Mouse (Mus musculus) CH12.LX (cell line): ENCODE data around the gene Slc35c2. TPM values are rescaled to one million over a fixed set of nuclear protein-coding genes. Genes with fewer than 3 reads are reported as not detected.

Source experiments
- DNase-seq: peaks from one replicate; pipeline ENCODE4 v3.0.0-alpha.2; 2013; ENCODE audit errors: extremely low read depth
- H3K27ac ChIP-seq: 2 replicates; pipeline ENCODE4 v1.5.1; 2012; ENCODE audit warnings: low read depth, mild to moderate bottlenecking, control low read depth, moderate library complexity; ENCODE audit not compliant: insufficient read depth
- H3K27me3 ChIP-seq: replicated peaks from 2 replicates; pipeline ENCODE3; 2012; ENCODE audit warnings: inconsistent platforms
- H3K36me3 ChIP-seq, 2 experiments: replicated peaks in 1 of 2; 2 replicates each; pipeline versions ENCODE3 to v1.6.1; 2012; ENCODE audit warnings: inconsistent platforms in 1 of 2, low read length in 1 of 2, mild to moderate bottlenecking in 1 of 2, mixed read lengths in 1 of 2, moderate library complexity in 1 of 2; ENCODE audit not compliant: control insufficient read depth in 1 of 2, insufficient read depth in 1 of 2
- H3K4me1 ChIP-seq, 2 experiments: 2 replicates each; pipeline ENCODE4 v1.6.1; 2012; ENCODE audit warnings: inconsistent platforms in 1 of 2, moderate library complexity in 1 of 2; ENCODE audit not compliant: insufficient read depth in 2 of 2, control insufficient read depth in 1 of 2
- H3K4me2 ChIP-seq: 2 replicates; pipeline ENCODE4 v1.6.1; 2012; ENCODE audit warnings: low read depth, mild to moderate bottlenecking, control low read depth; ENCODE audit not compliant: poor library complexity, insufficient read depth, severe bottlenecking
- H3K4me3 ChIP-seq, 3 experiments: fragments of 150-350 bp in 1 of 3; sonication (generic) in 1 of 3; replicated peaks in 1 of 3; 2 replicates each; pipeline versions ENCODE3 to v1.5.1; 2011 to 2012; ENCODE audit warnings: low read depth in 2 of 3, low read length in 2 of 3, mild to moderate bottlenecking in 2 of 3, moderate library complexity in 2 of 3, control low read depth in 1 of 3, improper control_type of control experiment in 1 of 3, inconsistent platforms in 1 of 3, mixed read lengths in 1 of 3; ENCODE audit not compliant: poor library complexity in 1 of 3
- H3K79me2 ChIP-seq: replicated peaks from 2 replicates; pipeline ENCODE4 v1.6.1; 2012; ENCODE audit warnings: mild to moderate bottlenecking, moderate library complexity; ENCODE audit not compliant: control insufficient read depth, poor library complexity, insufficient read depth, severe bottlenecking; ENCODE audit errors: extremely low read depth
- H3K9ac ChIP-seq: 2 replicates; pipeline ENCODE4 v1.6.1; 2012; ENCODE audit warnings: low read depth, mild to moderate bottlenecking, control low read depth, moderate library complexity; ENCODE audit not compliant: insufficient read depth
- H3K9me3 ChIP-seq: replicated peaks from 2 replicates; pipeline ENCODE3; 2012; ENCODE audit warnings: low read length, inconsistent platforms, mixed read lengths
- BHLHE40 ChIP-seq: IDR thresholded peaks from 2 replicates; pipeline ENCODE4 v1.6.1; 2011; ENCODE audit warnings: mild to moderate bottlenecking, low read depth, low read length, improper control_type of control experiment
- CHD1 ChIP-seq: IDR thresholded peaks from 2 replicates; pipeline ENCODE4 v1.6.1; 2012; ENCODE audit warnings: low read depth, low read length, improper control_type of control experiment, inconsistent platforms
- E2F4 ChIP-seq: IDR thresholded peaks from 2 replicates; pipeline ENCODE4 v1.6.1; 2011; ENCODE audit warnings: low read depth, low read length, improper control_type of control experiment; ENCODE audit not compliant: insufficient replicate concordance
- EP300 ChIP-seq: IDR thresholded peaks from 2 replicates; pipeline ENCODE4 v1.6.1; 2011; ENCODE audit warnings: low read length, improper control_type of control experiment
- GABPA ChIP-seq: IDR thresholded peaks from 2 replicates; pipeline ENCODE4 v1.6.1; 2012; ENCODE audit warnings: low read depth, low read length, improper control_type of control experiment, inconsistent platforms; ENCODE audit not compliant: insufficient replicate concordance
- HCFC1 ChIP-seq: IDR thresholded peaks from 2 replicates; pipeline ENCODE4 v1.6.1; 2012; ENCODE audit warnings: low read depth, mild to moderate bottlenecking, inconsistent platforms, low read length, improper control_type of control experiment
- IRF4 ChIP-seq: IDR thresholded peaks from 2 replicates; pipeline ENCODE4 v1.6.1; 2014; ENCODE audit warnings: low read depth, mild to moderate bottlenecking, inconsistent platforms, low read length, improper control_type of control experiment
- JUN ChIP-seq: IDR thresholded peaks from 2 replicates; pipeline ENCODE4 v1.6.1; 2011; ENCODE audit warnings: low read depth, mild to moderate bottlenecking, low read length, improper control_type of control experiment, moderate library complexity; ENCODE audit not compliant: insufficient read depth
- KAT2A ChIP-seq: IDR thresholded peaks from 2 replicates; pipeline ENCODE4 v1.6.1; 2012; ENCODE audit warnings: low read length, improper control_type of control experiment, inconsistent platforms; ENCODE audit not compliant: insufficient replicate concordance
- MXI1 ChIP-seq: IDR thresholded peaks from 2 replicates; pipeline ENCODE4 v1.6.1; 2011; ENCODE audit warnings: mild to moderate bottlenecking, low read depth, low read length, improper control_type of control experiment
- NELFE ChIP-seq: IDR thresholded peaks from 2 replicates; pipeline ENCODE4 v1.6.1; 2011; ENCODE audit warnings: low read depth, low read length, improper control_type of control experiment
- PAX5 ChIP-seq: IDR thresholded peaks from 2 replicates; pipeline ENCODE4 v1.6.1; 2012; ENCODE audit warnings: low read length, inconsistent platforms, mixed read lengths
- POLR2A ChIP-seq: IDR thresholded peaks from 2 replicates; pipeline ENCODE4 v1.6.1; 2011; ENCODE audit warnings: low read depth, mild to moderate bottlenecking, improper control_type of control experiment, low read length
- POLR2AphosphoS2 ChIP-seq: IDR thresholded peaks from 2 replicates; pipeline ENCODE4 v1.6.1; 2011; ENCODE audit warnings: low read depth, low read length, improper control_type of control experiment
- SMC3 ChIP-seq: IDR thresholded peaks from 2 replicates; pipeline ENCODE4 v1.6.1; 2011; ENCODE audit warnings: low read depth, low read length, improper control_type of control experiment
- TBP ChIP-seq: conservative IDR thresholded peaks from 2 replicates; pipeline ENCODE4 v1.6.1; 2011; ENCODE audit warnings: low read depth, low read length, improper control_type of control experiment
- TCF12 ChIP-seq: IDR thresholded peaks from 2 replicates; pipeline ENCODE4 v1.6.1; 2014; ENCODE audit warnings: low read depth, mild to moderate bottlenecking, inconsistent platforms, low read length, improper control_type of control experiment
- UBTF ChIP-seq: IDR thresholded peaks from 2 replicates; pipeline ENCODE4 v1.6.1; 2012; ENCODE audit warnings: low read depth, mild to moderate bottlenecking, inconsistent platforms, low read length, improper control_type of control experiment, moderate library complexity
- USF1 ChIP-seq: IDR thresholded peaks from 2 replicates; pipeline ENCODE4 v1.6.1; 2014; ENCODE audit warnings: low read depth, mild to moderate bottlenecking, inconsistent platforms, low read length, improper control_type of control experiment
- USF2 ChIP-seq: conservative IDR thresholded peaks from 2 replicates; pipeline ENCODE4 v1.6.1; 2011; ENCODE audit warnings: low read depth, low read length, improper control_type of control experiment
- ZC3H11A ChIP-seq: IDR thresholded peaks from 2 replicates; pipeline ENCODE4 v1.6.1; 2012; ENCODE audit warnings: low read depth, mild to moderate bottlenecking, inconsistent platforms, low read length, improper control_type of control experiment
- ZMIZ1 ChIP-seq: IDR thresholded peaks from 2 replicates; pipeline ENCODE4 v1.6.1; 2012; ENCODE audit warnings: low read depth, mild to moderate bottlenecking, inconsistent platforms, low read length, improper control_type of control experiment
- ZNF384 ChIP-seq: IDR thresholded peaks from 2 replicates; pipeline ENCODE4 v1.6.1; 2012; ENCODE audit warnings: low read depth, low read length, improper control_type of control experiment, inconsistent platforms
- dilution Hi-C: fragments of 300-500 bp; cut with MboI; formaldehyde crosslinking; loops from 2 replicates; pipeline ENCODE4 v1.14.3; 2020; ENCODE audit warnings: low sequenced_read_pairs; ENCODE audit not compliant: extremely low pct_unique_long_range_greater_than_20kb, extremely low pct_ligation_motif_present
- in situ Hi-C: fragments of 300-500 bp; cut with MboI; formaldehyde crosslinking; loops from 3 replicates; pipeline ENCODE4 v1.14.3; 2019; ENCODE audit warnings: low sequenced_read_pairs, low pct_ligation_motif_present, low pct_unique_long_range_greater_than_20kb, mixed read lengths
- polyA plus RNA-seq: library from polyadenylated mRNA; unstranded; fragments of >175 nt; gene quantifications from 2 replicates; pipeline ENCODE4 v1.2.1, GENCODE M21; 2012; ENCODE audit warnings: low read depth; ENCODE audit not compliant: insufficient read length
- total RNA-seq, 2 experiments: library from RNA; depleted of rRNA; stranded (reverse); fragments of 300-350 nt in 1 of 2; fragments of >200 nt in 1 of 2; gene quantifications; 2 replicates each; pipeline ENCODE4 v1.2.3; 2012 to 2014

Gene Slc35c2
- total and polyA plus RNA-seq, 3 experiments: 45.5 to 57.8 (median 55.3) TPM

- TF ChIP-seq TBP: no peak
- TF ChIP-seq ZMIZ1: no peak
- no peak for TF ChIP-seq TCF12
- TF ChIP-seq E2F4: no peak
- no peak for TF ChIP-seq POLR2AphosphoS2
- TF ChIP-seq GABPA: no peak
- no peak for TF ChIP-seq JUN
- no peak for TF ChIP-seq NELFE
- TF ChIP-seq IRF4: no peak
- TF ChIP-seq HCFC1: no peak
- TF ChIP-seq POLR2A: no peak
- no peak for TF ChIP-seq MXI1
- no peak for TF ChIP-seq PAX5
- TF ChIP-seq USF1: no peak
- TF ChIP-seq CHD1: no peak
- TF ChIP-seq KAT2A: no peak
- TF ChIP-seq BHLHE40: no peak
- TF ChIP-seq ZC3H11A: no peak
- no peak for TF ChIP-seq SMC3
- no peak for TF ChIP-seq ZNF384
- TF ChIP-seq, all 38 proteins: peak for 0
- Histone ChIP-seq H3K27ac (no peak overlapping the region), H3K27me3 (peaks cover 88% of the 10 kb centered on the region), H3K4me3 (no peak overlapping the region), H3K4me2 (no peak overlapping the region), H3K9ac (no peak overlapping the region), H3K79me2 (no peaks in the 10 kb centered on the region), H3K9me3 (no peaks in the 10 kb centered on the region), H3K36me3 (no peaks in the 10 kb centered on the region), H3K4me1 (peaks cover 9 to 10% of the 10 kb centered on the region in 2 experiments; a peak in 3 of 4 replicates)
- DNase-seq: no peak
- in situ Hi-C loops: no loop called here
- dilution Hi-C loops: no loop called here
Observed at GRCm38 (mm10) chr2:165263861-165264260, 23.8 kb downstream of the Slc35c2 start.

- Histone ChIP-seq H3K4me1 (peaks cover 14 to 18% of the 10 kb centered on the region in 2 experiments), H3K9ac (no peak overlapping the region), H3K4me3 (no peak overlapping the region), H3K27me3 (peaks cover 91% of the 10 kb centered on the region), H3K27ac (no peak overlapping the region), H3K79me2 (no peaks in the 10 kb centered on the region), H3K36me3 (no peaks in the 10 kb centered on the region), H3K4me2 (no peak overlapping the region), H3K9me3 (no peaks in the 10 kb centered on the region)
- in situ Hi-C loops (no loop called here), dilution Hi-C loops (no loop called here)
- no peak for DNase-seq
- no peak for TF ChIP-seq UBTF
- peak; percentile 59 for TF ChIP-seq BHLHE40
- TF ChIP-seq USF2: 0 out of 2 replicates have a peak, but pooled peaks have one; percentile 8
- no peak for TF ChIP-seq EP300
Observed at GRCm38 (mm10) chr2:165262274-165262990, 25.2 kb downstream of the Slc35c2 start.
